Mouse (Mus musculus) kidney, adult 11 months (tissue): Measurements from ENCODE around the gene Mrps18c.

Source experiments
- DNase-seq: peaks from one replicate; pipeline ENCODE4 v3.0.0; 2022

Gene Mrps18c

GRCm38 (mm10) chr5:100798165-100798860 lies at the start of gene Mrps18c, which contains the start of gene Helq:
Gene Mrps18c (plus strand): TSS chr5:100798627.
Gene Helq (minus strand): TSS chr5:100798598.
- peak; percentile 89 for DNase-seq

GRCm38 (mm10) chr5:100750617-100751255 lies 47.7 kb upstream of the Mrps18c start:
- no peak for DNase-seq

GRCm38 (mm10) chr5:100751655-100752054 lies 46.8 kb upstream of the Mrps18c start:
- no peak for DNase-seq

DNA sequence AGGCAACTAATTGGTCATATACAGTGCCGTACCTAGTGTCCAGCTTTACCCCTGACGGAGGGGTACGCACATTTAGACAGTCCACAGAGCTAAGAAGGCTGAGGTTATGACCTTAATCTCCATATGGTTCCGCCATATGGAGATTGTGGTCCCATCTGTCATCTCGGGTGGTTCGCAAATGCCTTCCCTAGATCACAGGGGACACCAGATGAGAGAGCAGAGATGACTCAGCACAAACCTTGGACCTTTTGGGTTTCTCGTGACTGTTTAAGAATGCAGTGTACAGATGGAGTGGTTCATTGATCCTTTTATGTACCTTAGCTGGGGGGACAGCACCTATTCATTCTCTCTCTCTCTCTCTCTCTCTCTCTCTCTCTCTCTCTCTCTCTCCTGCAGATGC lies 45.0 kb upstream of the Mrps18c start:
- no peak for DNase-seq

- no peak for DNase-seq
Observed at GRCm38 (mm10) chr5:100758121-100758520, 40.3 kb upstream of the Mrps18c start.

GRCm38 (mm10) chr5:100760049-100760663 lies 38.3 kb upstream of the Mrps18c start:
- no peak for DNase-seq

GRCm38 (mm10) chr5:100761736-100762135 lies 36.7 kb upstream of the Mrps18c start:
- no peak for DNase-seq

- DNase-seq = no peak
Observed at GRCm38 (mm10) chr5:100766026-100766425, 32.4 kb upstream of the Mrps18c start.

DNA sequence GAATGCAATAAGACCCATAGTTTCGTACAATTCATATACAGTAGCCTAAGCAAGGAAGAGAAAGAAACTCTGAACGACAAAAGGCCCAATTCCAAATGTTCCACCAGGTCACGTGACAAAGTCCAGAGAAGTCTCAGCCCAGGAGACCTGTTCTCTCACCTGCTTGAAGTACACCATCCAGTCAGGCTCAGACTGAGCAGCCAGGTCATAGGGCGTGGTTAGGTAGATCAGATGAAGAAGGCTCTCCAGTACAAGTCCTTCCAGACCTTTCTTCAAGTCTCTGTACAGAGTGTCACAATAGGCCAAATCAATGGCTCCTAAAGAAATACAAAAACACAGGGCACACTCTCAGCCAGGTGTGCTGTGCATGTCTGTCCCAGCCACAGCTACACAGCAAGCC lies 26.9 kb upstream of the Mrps18c start:
- no peak for DNase-seq

GRCm38 (mm10) chr5:100775778-100776404 lies 22.5 kb upstream of the Mrps18c start:
- DNase-seq = no peak

DNA sequence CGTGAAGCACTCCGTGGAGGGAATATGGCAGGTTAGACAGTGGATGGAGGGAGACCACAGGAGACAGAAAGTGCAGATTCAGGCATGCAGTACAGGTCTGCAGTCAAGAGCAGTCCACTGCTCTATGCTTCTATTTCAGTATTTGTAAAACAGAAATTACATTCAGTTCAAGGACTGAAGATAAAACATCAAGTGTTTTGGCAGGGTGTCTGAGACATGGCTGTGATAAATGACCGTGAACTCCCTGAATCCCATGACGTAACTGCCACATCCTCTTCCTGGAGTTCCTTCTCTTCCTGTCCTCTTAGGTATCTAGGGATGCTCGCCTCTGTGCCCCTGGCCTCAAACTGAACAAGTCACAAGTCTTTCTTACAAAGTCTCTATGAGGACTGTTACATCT lies 21.5 kb upstream of the Mrps18c start:
- DNase-seq = no peak

- no peak for DNase-seq
Observed at GRCm38 (mm10) chr5:100779002-100779401, 19.4 kb upstream of the Mrps18c start.

DNA sequence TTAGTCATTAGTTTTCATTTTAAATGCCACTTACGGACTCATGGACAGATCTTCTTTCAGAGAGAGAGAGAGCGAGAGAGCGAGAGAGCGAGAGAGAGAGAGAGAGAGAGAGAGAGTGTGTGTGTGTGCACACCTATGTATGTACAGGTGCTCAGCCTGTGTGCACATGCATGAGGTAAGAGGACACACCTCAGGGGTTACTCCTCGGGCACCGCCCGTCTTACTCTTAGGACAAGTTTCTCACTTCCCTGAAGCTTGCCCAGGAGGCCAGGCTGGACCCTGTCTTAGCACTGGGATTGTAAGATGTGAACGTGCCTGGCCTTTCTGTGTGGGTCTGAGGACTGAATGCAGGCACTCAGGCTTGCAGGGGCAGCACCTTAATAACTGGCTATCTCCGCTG lies 10.9 kb upstream of the Mrps18c start:
- no peak for DNase-seq

GRCm38 (mm10) chr5:100792261-100792660 lies 6.2 kb upstream of the Mrps18c start:
- no peak for DNase-seq

DNA sequence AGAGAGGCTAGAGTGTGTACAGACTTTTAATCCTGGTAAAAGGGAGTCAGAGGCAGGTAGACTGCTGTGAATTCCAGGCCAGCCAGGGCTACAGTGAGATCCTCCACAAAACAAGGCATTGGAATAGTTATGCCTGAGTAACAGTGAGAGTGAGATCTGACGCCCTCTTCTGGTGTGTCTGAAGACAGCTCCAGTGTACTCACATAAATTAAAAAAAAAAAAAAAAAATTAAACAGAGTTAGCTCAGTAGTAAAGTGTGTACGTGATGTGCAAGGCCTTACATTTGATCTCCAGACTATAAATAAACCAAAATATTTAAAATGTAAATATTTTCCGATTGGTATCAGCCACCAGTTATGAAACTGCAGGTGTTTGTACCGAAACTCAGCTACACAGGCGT lies 4.3 kb upstream of the Mrps18c start:
- DNase-seq = no peak

DNA sequence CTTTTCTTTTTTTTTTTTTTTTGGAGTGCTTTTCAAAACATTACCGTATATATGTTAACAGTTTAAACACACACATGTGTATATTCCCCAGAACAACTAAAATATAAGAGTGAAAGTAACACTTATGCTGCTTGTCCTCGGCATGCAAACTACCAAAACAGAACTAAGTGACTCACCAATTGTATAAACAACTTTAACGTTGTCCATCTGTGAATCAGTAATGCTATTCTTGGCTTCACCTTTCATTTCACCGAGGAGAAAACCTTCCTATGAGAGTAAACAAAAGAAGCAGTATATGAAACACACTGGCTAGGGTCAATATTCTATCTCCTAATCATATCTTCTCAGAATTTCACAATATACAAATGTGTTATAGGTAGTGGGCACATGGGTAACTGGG lies 19.9 kb downstream of the Mrps18c start:
- no peak for DNase-seq

DNA sequence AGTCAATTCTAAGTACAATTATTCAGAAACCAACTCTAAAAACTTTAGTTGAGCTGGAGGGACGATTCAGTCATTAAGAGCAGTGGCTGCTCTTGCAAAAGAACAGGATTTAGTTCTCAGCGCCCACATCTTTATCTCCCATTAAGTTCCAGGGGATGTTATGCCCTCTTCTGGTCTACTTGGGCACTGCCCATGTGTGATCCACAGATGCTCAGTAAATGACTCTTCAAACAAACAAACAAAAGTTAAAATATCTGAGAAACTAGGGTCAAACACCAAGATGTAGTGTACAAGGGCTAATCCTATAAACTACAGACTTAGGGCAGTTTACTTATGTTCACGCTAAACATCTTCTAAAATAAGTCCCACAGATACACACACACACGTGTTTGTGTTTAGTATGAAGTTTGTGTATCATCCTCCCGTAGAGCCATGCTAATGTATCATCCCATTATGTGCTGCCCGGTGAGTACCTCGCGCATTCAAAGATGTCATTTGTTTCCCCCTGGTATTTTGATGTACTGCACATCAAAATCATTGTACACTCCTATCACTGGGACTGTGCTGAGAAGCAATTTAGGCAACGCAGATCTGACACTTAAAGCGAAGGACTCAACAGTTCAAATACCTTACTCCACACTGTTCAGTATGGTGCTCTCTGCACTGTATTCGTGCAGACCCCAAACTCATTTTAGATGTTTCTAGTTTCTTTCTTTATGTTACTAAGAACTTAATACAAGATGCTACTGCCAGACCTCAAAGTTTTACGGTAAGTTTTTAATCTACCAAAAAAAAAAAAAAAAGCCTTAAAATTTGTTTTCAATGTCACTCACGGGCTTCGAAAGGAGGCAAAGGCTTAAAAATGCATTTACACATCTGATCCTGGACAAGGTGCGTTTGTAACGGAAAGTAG lies 21.4 kb downstream of the Mrps18c start:
- no peak for DNase-seq

DNA sequence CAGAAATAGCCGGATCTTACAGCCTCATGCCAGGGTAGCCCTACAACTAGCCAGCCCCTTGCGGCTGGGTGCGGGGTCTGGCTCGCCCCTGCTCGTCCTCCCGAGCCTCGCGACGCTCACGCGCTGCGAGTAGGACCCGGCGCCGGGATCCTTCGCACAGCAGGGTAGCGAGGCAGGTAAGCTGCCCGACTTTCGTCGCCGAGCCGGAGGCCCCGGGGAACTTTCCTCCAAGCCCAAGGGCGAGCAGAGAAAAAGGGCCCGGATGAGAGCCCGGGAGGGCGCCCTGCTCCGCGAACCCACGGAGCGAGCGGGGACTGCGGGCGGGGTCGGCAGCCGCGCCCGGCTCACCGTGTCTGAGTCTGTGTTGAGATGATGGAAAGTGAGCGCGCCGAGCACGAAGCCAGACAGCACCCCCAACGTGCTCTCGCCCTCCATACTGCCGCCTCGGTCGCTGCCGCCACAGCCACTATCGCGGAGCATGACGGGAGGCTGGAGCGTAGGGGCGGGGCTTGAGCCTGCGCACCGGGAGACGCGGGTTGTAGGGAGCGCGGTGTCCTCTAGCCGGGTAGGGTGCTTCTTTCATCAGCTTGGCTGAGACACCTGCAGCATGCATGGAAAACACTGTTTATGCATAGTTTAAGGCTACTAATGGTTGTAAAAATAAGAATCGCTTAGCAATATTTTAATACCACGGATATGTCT lies 22.2 kb downstream of the Mrps18c start, which contains the start of gene Abraxas1:
TSS of gene Abraxas1 (minus strand) at position 483 of the 702 bp plus-strand sequence.
- DNase-seq = peak; percentile 76

DNA sequence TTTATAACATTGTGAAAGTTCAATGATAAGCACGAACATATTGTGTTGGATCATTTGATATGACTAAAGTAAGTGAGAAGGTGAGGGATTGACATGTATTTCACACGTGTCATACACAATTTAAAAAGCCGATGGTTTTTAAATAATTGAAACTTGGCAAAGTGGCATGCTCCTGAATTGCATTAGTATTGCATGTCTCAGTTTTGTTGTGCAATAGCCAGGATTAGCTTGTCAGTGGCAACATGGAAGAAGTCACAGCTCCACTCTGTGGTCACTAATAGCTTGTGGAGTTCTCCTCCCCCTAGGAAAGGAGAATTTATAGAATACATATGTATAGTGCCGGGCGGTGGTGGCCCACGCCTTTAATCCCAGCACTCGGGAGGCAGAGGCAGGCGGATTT lies 22.9 kb downstream of the Mrps18c start:
- no peak for DNase-seq

GRCm38 (mm10) chr5:100822826-100823225 lies 24.4 kb downstream of the Mrps18c start:
- DNase-seq = no peak

DNA sequence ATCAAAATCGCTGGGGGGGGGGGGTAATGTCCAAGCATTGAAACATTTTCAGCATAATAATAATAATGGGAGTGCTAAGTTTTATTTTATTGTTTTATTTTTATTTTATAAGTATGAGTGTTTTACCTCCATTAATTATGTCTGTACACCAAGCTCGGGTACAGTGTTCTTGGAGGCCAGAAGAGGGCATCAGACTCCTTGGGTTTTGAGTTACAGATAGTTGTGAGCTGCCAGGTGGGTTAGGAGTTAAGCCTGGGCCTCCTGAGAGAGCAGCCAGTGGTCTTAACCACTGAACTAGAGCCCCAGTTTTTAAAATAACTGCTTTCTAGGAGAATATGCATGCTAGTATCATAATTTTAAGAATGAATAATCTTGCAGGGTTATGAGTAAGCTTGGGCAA lies 27.5 kb downstream of the Mrps18c start:
- DNase-seq = no peak

DNA sequence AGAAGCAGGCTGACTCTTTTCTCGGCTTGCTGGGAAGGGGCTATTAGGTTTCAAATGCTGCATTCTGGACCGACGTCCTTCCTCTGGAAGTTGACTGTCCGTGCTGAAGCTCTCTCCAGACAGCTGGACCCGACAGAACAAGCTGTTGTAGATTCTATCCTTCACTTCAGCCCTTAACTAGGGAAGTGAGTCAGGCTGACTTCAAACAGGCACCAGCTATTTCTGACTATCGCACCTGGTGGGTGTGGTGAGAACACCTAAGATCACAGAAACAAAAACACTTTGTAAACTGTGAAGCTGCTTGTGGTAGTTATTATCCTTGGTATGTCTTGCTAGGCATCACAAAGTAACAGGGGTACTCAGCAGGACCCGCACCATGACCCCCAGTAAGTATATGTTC lies 28.1 kb downstream of the Mrps18c start:
- DNase-seq = no peak
